Mouse (Mus musculus) lung, adult 2 months (tissue): ENCODE results near the gene Uqcc2.

Experiments used
- CTCF ChIP-seq: fragments of 200-500 bp; IDR thresholded peaks from 2 replicates; pipeline ENCODE4 v1.5.1; 2011; ENCODE audit warnings: mild to moderate bottlenecking, low read length, control low read depth; ENCODE audit not compliant: insufficient read depth
- POLR2A ChIP-seq: fragments of 200-500 bp; IDR thresholded peaks from 2 replicates; pipeline ENCODE4 v1.6.1; 2011; ENCODE audit warnings: low read depth, mild to moderate bottlenecking, control low read depth, low read length, borderline replicate concordance; ENCODE audit errors: extremely low read depth

DNA sequence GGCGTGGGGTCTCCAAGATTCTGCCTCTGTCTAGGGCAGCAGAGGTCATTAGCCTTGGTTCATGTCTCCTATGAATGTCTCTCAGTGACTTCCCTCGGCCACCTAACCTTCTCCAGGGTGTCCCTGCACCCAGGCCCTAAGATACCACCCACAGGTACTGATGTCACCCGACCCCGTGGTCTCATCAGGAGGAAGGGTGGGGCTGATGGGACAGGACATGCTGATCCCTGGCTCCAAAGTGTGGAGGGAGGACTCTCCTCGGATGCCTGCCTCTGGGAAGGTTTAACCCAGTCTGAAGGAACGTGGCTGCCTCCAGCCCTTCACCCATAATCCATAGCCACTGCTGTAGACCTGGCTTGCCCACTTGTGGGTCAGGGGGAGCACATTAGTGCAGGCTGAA is 33.2 kb upstream of the Uqcc2 start:
- TF ChIP-seq CTCF = no peak
- no peak; the same call in 1 of the 2 replicates for TF ChIP-seq POLR2A
